Mouse (Mus musculus): Measurements from ENCODE around the gene Meox1.

- no peak for TF ChIP-seq CTCF (IDR thresholded peaks at IDR 0.05; ENCODE audit: control insufficient read depth, insufficient read depth, insufficient read length)
- no peak for TF ChIP-seq MAX (IDR thresholded peaks at IDR 0.05)
- TF ChIP-seq USF1 (IDR thresholded peaks at IDR 0.05; ENCODE audit: low read depth) = no peak
- no peak for TF ChIP-seq CEBPB (IDR thresholded peaks at IDR 0.05; ENCODE audit: low read depth)
- TF ChIP-seq FOSL1 (IDR thresholded peaks at IDR 0.05; ENCODE audit: insufficient read depth, low read length, poor library complexity, severe bottlenecking) = no peak
- no peak for TF ChIP-seq MYOG (IDR thresholded peaks at IDR 0.05; ENCODE audit: control insufficient read depth, extremely low read depth, insufficient read length)
- TF ChIP-seq MYOD1 (IDR thresholded peaks at IDR 0.05; ENCODE audit: control insufficient read depth, insufficient read length, low read depth) = no peak
Observed at GRCm38 (mm10) chr11:101889781-101890180, 4.4 kb downstream of the Meox1 start.

All from C2C12 (cell line).